Mouse (Mus musculus) C2C12 (cell line): ENCODE results near the gene Apol9b.
"Not testable (repeated sequence)": the region's sequence is repeated elsewhere in the genome, so short reads cannot be mapped to it uniquely, and the experiment has no call there.

ENCODE experiments used
- CTCF ChIP-seq: IDR thresholded peaks from one replicate; pipeline ENCODE4 v1.5.1; 2011; ENCODE audit not compliant: control insufficient read depth, insufficient read depth, insufficient read length
- FOSL1 ChIP-seq: IDR thresholded peaks from one replicate; pipeline ENCODE4 v1.8.0; 2011; ENCODE audit warnings: mild to moderate bottlenecking, low read length; ENCODE audit not compliant: poor library complexity, insufficient read depth, severe bottlenecking

GRCm38 (mm10) chr15:77732851-77733250, 4.0 kb downstream of the Apol9b start:
- not testable (repeated sequence) for TF ChIP-seq CTCF, FOSL1
